Mouse (Mus musculus) embryo, embryonic 11.5 days (tissue): ENCODE data around the gene Tbl3.
"Not testable (repeated sequence)": the region's sequence is repeated elsewhere in the genome, so short reads cannot be mapped to it uniquely, and the experiment has no call there.

Source experiments
- DNase-seq: peaks from one replicate; pipeline ENCODE4 v3.0.0-alpha.2; 2012; ENCODE audit warnings: low read depth, low spot score

Tbl3 gene

GRCm38 (mm10) chr17:24727618-24728017 is 20.2 kb upstream of the Tbl3 start, which contains the start of gene Rpl3l:
Rpl3l (plus strand) TSS chr17:24727820.
- no peak for DNase-seq

GRCm38 (mm10) chr17:24725637-24726390 is 18.4 kb upstream of the Tbl3 start:
- DNase-seq = no peak

GRCm38 (mm10) chr17:24724184-24724583 is 16.7 kb upstream of the Tbl3 start, which contains the start of gene Ndufb10:
Ndufb10 (minus strand) TSS chr17:24724478.
- DNase-seq = peak; percentile 92

- no peak for DNase-seq
Observed at GRCm38 (mm10) chr17:24723881-24724180, 16.4 kb upstream of the Tbl3 start.

- no peak for DNase-seq
Observed at GRCm38 (mm10) chr17:24723122-24723880, 15.8 kb upstream of the Tbl3 start.

- no peak for DNase-seq
Observed at GRCm38 (mm10) chr17:24722220-24722924, 14.9 kb upstream of the Tbl3 start.

- not testable (repeated sequence) for DNase-seq
Observed at GRCm38 (mm10) chr17:24721383-24721955, 14.0 kb upstream of the Tbl3 start.

GRCm38 (mm10) chr17:24720616-24721015 is 13.2 kb upstream of the Tbl3 start:
- not testable (repeated sequence) for DNase-seq

- peak; percentile 97 for DNase-seq
Observed at GRCm38 (mm10) chr17:24719494-24720222, 12.2 kb upstream of the Tbl3 start.

- not testable (repeated sequence) for DNase-seq
Observed at GRCm38 (mm10) chr17:24718938-24719337, 11.5 kb upstream of the Tbl3 start.

- no peak for DNase-seq
Observed at GRCm38 (mm10) chr17:24717943-24718342, 10.5 kb upstream of the Tbl3 start, which contains the start of the genes Rnf151 and Rps2. Rnf151 (minus strand) TSS chr17:24718063. Rps2 (plus strand) TSS chr17:24718116.

- DNase-seq = no peak
Observed at GRCm38 (mm10) chr17:24716166-24716682, 8.8 kb upstream of the Tbl3 start.

- no peak for DNase-seq
Observed at GRCm38 (mm10) chr17:24715556-24715955, 8.1 kb upstream of the Tbl3 start.

GRCm38 (mm10) chr17:24708646-24709045 is 1.2 kb upstream of the Tbl3 start:
- DNase-seq = no peak

- DNase-seq = no peak
Observed at GRCm38 (mm10) chr17:24707801-24708425, 453 bp upstream of the Tbl3 start.

- no peak for DNase-seq
Observed at GRCm38 (mm10) chr17:24705821-24706220, 1.6 kb downstream of the Tbl3 start.

- DNase-seq = no peak
Observed at GRCm38 (mm10) chr17:24701251-24701650, 6.2 kb downstream of the Tbl3 start.

- no peak for DNase-seq
Observed at GRCm38 (mm10) chr17:24699473-24699872, 8.0 kb downstream of the Tbl3 start.

GRCm38 (mm10) chr17:24698715-24699114 is 8.7 kb downstream of the Tbl3 start:
- no peak for DNase-seq

GRCm38 (mm10) chr17:24697985-24698384 is 9.5 kb downstream of the Tbl3 start:
- no peak for DNase-seq
